Mouse (Mus musculus): ENCODE results near the gene Fut7. TPM values are rescaled to one million over a fixed set of nuclear protein-coding genes. Genes with fewer than 3 reads are reported as not detected.

The Fut7 gene
- total RNA-seq, 4 experiments from 2014 or later: 0.40 to 0.84 TPM; not detected in 2

DNA sequence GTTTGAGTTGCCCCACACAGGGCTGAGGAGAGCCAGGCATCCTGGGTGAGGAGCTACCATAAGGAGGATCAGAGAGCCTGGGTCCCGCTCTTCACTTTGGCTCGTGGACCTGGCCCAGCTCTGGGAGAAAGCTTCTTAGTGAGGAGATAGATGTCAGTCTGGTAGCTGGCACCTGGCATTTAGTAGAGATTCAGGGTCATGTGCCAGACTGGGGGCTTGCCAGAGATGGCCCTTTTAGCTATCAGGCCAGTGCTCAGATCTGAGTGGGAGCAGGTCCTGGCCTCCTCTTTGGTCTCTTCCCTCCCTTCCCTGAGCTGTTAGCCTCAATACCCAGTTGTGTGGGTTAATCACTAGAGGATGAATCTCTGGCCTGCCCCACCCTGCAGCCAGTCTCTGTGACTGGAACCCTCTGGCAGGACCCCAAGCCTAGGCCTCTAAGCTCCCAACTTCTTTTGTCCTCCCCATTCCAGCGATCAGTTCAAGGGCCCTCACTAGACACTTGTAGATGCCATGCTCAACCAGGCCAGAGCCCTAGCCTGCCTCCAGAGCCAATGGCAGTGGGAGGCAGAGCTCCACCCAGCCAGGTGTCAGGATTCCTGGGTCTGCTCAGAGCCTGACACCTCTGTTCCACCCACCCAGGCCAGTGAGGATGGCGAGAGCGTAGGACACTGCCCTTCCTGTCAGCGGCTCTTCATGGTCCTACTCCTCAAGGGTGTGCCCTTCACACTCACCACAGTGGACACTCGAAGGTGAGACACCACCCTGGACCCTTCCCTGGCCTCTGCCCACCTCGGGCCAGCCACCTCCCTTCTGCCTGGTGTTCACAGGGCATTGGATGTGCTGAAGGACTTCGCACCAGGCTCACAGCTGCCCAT is 34.2 kb downstream of the Fut7 start:
- no peak for DNase-seq (ENCODE audit: low spot score in 2 of 2)

DNA sequence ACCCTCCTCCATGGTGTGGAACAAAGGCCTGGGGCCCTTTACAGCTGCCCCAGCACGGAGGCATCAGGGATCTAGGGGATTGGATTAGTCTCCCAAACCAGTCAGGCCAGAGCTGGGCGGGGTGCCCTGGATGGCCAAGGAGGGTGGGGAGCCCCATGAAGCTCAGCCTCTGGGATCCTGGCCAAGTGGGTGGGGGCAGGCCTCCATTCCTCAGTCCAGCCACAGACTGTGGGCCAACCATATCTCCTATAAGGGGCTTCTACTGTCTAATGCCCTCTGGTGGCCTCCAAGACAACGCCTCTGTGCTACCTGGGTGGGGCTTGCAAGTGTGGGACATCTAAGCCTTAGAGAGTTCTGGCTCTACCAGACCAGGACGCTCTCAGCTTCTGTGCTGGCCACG is 35.8 kb downstream of the Fut7 start:
- no peak for DNase-seq (ENCODE audit: low spot score in 2 of 2)

DNA sequence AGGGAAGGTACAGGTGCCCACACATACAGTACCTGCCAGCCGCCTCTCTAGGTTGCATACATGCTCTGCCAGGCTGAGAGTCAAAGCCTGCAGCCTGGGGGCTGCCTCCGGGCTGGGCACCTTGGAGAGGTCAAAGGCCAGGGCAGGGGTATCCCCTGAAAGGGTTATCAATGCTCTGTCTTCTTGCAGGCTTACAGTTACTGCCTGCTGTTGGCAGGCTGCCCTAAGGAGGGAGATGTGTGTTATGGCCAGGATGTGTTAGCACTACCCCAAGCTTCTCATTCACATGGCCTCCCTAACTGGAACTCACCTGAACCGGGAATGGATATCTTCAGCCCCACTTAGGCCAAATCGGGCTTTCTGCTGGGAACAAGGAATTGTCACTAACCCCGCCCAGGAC is 37.1 kb downstream of the Fut7 start:
- peak in 1 of 2 experiments; percentile 65 for DNase-seq (ENCODE audit: low spot score in 2 of 2)

DNA sequence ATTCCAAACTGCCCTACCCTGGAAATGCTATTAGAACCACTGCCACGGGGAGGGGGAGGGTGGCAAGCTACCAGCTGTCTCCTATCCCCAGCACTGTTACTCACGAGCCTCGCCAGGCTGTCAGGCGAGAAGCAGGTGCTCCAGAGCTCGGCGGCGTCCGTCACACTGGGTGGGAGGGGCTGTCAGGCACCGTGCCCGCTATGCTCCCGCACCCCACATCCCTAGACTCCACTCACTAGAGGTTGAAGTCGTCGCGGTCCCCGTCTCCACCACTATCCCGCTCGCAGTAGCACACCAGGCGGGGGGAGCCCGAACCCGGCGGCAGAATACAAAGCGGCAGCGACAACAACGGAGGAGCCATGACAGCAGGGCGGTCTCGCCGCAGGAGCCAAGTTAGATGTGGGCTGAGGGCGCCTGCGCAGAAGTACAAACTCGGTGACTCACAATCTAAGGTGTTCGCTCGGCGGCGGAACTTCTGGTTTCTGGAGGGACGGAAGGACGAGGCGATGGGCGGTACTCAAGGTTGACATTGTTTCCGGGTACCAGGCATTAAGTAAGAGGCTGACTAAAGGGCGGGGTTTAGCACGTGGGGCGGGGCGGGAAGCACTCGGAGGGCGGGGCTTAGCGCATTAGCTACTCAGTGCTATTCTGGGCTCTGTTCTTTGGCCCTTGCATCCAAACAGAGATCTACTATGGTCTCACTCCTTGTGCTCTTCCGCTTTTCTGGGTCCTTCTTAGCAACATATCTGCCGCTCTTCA is 37.7 kb downstream of the Fut7 start, which contains the start of gene Paxx:
Gene Paxx, minus strand, starts transcription at position 544 of the 759 bp plus-strand sequence.
- DNase-seq (ENCODE audit: low spot score in 2 of 2): peak; percentile 86 to 95

DNA sequence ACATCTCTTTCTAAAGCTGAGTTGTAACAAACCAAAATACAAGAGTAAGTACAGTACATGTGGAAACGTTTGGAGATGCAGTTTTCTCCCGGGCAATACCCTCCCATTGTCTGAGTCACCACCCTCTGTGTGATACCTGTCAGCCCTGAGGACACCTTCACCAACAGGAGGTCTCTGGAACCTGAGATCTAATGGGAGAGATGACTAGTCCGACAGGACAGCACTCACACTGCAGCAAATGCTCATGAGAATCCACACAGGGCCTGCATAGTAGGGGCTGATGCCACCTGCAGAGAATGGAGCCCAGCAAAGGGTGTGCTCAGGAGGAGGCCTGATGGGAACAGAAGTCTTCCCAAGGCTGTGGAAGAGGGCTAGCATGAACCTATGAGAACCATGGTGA is 38.3 kb downstream of the Fut7 start:
- no peak for DNase-seq (ENCODE audit: low spot score in 2 of 2)

DNA sequence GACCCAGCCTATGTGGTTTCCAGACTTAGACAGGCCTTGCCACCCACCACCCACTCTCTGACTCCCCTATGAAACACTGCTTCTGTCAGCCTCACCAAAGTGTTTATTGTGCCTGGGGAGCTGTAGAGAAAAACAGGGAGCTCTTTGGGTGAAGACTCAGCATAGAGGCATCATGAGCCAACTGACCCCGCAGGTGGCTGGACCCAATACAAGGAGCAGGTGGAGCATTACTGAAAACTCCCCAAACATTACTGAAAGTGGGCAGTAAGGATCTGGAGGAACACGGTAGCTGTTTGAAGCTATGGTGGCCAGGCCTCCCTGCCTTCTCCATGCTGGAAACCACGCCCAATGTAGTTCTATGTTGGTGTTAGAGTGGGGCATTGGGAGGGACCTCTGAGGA is 40.6 kb downstream of the Fut7 start:
- no peak for DNase-seq (ENCODE audit: low spot score in 2 of 2)

DNA sequence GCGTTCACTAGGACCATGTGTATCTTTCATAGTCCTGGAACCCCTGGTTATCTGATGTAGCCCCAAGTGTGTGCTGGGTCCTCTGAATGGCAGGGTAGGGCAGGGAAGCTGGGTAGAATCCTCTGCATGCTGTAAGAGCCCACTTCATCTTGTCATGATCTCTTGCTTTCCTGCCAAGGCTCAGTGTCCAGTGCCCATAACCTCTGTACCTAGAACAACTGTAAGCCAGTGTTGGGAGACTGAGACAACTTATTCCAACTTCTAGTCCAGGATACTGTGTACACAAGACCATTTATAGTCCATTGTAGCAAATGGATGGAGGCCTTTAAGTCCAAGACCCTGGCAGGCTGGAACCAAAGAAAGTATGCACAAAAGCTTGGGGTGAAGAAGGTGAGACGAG is 42.2 kb downstream of the Fut7 start:
- no peak for DNase-seq (ENCODE audit: low spot score in 2 of 2)

DNA sequence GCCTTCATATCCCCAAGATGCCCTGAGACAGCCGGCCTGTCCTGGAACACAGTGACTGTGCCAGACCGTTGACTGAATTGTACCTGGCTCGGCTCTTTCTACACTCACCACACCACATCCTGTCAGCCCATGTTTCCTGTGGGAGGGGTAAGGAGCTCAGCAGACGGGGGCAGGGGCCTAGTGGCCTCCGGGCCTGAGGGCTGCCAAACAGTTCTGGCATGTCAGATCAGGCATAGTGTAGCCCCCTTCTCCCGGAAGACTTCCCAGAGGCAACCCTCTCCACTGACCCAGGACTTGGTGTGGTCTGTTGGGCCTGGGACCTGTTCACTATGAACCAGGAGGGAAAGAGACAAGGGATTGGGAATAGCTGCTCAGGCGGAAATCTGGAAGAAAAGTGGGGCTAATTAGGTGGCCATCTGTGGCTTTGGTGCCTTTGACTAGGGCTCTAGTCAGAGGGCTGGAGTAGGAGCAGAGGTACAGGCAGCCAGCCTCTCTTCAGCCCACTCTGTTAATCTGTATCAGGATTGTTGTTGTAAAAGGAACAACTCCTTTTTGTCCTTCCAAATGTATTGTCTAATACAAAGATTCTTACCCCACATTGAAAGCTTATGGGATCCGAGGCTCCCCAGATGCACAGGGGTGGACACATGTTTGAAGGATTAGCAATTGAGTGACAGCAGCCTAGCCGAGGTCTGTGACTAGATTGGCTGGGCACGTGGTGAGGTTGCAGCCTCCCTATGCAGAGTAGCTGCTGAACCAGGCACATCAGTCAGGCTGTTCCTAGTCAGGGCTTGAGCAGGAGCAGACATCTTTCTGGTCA is 43.0 kb downstream of the Fut7 start:
- DNase-seq (ENCODE audit: low spot score in 2 of 2): no peak

DNA sequence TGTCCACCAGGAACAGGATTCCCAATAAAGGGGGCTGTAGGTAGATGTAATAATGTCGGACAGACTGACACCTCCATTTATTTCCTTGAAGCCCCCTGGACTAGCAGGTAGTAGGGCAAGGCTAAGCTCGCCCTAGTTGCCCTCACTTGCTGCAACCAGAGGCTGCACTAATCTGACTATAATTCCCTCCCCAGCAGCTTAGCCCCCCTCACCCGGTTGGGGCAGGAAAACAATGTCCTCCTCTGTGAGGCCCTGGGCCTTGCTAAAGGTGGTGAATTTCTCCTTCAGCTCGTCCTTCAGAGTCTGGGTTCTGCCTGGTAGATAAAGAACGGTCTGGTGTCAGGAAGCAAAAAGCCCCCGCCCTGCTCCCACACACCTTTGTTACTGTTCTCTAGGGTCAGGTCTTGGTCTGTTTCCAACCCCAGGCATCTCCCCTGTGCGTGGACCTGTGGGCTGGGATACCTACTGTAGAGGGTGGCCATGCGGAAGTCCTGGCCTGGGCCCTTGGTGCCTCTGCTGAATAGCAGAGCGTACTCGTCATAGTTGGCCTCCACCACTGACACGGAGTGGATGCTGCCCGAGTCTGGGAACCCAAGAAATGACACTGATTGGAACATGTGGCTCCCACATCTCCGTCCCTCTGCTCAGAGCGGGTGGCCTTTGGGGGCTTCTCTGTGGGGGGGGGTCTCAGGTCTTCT is 44.7 kb downstream of the Fut7 start:
- DNase-seq (ENCODE audit: low spot score in 2 of 2): no peak

DNA sequence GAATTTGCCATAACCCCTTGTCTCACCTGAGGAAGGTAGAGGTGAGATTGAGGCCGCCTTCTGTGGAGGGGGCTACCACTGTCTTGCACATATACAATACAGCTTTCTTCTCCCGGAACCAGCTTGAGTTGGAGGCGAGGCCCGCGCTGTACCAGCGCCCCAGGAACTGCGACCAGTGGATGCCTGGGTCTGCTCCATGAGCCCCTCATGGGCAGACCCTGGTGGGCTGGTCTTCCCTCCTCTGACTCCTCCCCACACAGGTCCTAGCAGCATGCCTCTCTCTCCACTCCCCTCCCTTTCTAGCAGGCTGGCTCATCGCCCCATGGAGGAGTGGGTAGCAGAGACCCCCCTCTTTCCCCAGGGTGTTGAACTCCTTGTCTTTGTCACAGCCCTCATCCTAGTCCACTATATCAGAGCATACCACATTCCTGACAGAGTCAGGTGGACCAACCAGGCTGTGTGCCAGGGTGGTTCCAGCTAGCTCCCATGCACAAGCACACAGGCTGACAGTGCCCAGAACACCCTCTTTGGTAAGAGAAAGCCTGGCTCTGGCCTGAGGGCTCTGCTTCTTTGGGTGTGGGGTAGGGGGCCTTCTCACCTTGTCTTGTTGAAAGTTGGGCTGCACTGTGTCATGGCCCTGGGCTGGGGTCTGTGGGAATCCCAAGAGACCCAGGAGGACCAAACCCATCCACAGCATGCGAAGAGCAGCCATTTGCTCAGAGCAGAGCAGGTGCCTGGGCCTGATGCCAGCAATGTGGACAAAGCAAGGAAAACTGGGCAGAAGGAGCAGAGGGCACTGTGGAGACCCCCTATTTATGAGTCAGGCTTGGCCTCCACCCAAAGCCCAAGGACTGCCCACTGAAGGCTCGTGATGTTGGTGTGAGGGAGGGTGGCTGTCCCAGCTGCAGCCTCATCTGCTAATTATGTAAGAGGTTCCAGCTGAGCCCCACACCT is 46.2 kb downstream of the Fut7 start:
- DNase-seq (ENCODE audit: low spot score in 2 of 2): peak in 1 of 2 experiments; percentile 64

DNA sequence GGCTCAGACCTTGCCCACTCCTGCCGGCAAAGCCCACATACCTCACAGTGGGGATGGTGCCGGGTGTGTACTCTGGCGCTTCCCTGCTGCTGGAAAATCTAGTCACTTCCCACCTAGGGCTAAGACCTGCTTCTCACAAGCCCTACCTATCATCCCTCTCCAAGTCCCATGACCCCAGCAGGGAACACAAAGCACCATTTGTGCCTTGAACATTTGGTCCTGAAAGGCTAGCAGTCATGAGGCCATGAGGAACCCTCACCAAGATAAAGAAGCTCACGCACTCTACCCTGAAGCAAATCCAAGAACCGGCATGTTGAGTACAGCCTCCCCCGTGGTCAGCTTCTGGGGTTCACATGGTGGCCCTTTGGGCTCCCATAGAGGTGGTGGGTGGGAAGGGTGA is 46.9 kb downstream of the Fut7 start, which contains the start of gene Ptgds:
Gene Ptgds, minus strand, starts transcription at position 78 of the 400 bp plus-strand sequence.
- no peak for DNase-seq (ENCODE audit: low spot score in 2 of 2)

DNA sequence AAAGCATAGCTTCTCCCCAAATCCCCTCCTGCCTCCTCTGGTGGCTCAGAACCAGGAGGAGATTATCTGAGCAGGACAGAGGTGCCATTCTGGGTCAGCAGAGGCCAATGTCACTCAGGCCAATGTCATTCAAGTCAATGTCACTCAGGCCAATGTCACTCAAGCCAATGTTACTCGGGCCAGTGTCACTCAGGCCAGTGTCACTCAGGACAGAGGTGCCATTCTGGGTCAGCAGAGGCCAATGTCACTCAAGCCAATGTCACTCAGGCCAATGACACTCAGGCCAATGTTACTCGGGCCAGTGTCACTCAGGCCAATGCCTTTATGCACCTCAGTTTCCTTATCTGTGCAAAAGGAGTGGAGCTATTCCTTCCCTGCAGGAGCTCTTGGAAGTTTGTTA is 49.5 kb downstream of the Fut7 start:
- DNase-seq (ENCODE audit: low spot score in 2 of 2): no peak

Small RNA genes within 50 kb of the gene (microRNA-seq; reads per million reads assigned to microRNA genes)
- 10.3 to 10.4 reads per million in 2 experiments for gene Mir3087

Other genes with a start within 250 kb of the Fut7 start
- 10 to 100 TPM; 20.5 to 27.9 (median 23.4) TPM for gene Nrarp, start 242.5 kb upstream of the Fut7 start, total RNA-seq (2022)
- gene Tor4a, start 226.4 kb upstream of the Fut7 start, total RNA-seq (2022): 1 to 10 TPM; 2.2 to 3.4 (median 2.5) TPM
- gene Nelfb, start 211.8 kb upstream of the Fut7 start, total RNA-seq (2022): 10 to 100 TPM; 58.4 to 64.2 (median 59.4) TPM
- under 1 TPM in 3 of 4 experiments, not detected in 1; 0.23 to 0.82 (median 0.30) TPM for gene Stpg3, start 208.6 kb upstream of the Fut7 start, total RNA-seq (2022)
- gene Fam166a, start 204.5 kb upstream of the Fut7 start, total RNA-seq (2022): 1 to 10 TPM in 1 of 4 experiments, not detected in 3; 1.4 TPM
- gene Tubb4b, start 198.6 kb upstream of the Fut7 start, total RNA-seq (2022): 100 to 1,000 TPM; 332 to 365 (median 345) TPM
- gene Slc34a3, start 188.9 kb upstream of the Fut7 start, total RNA-seq (2022): not detected
- not detected for gene Rnf224, start 186.5 kb upstream of the Fut7 start, total RNA-seq (2022)
- 100 to 1,000 TPM; 263 to 288 (median 266) TPM for gene Rnf208, start 181.0 kb upstream of the Fut7 start, total RNA-seq (2022)
- gene Cysrt1, start 180.8 kb upstream of the Fut7 start, total RNA-seq (2022): not detected
- gene AL732309.1, start 176.4 kb upstream of the Fut7 start, total RNA-seq (2022): 1 to 10 TPM in 3 of 4 experiments, under 1 TPM in 1; 0.67 to 4.2 (median 3.4) TPM
- gene Tmem203, start 167.8 kb upstream of the Fut7 start, total RNA-seq (2022): 10 to 100 TPM; 31.7 to 38.3 (median 36.3) TPM
- 10 to 100 TPM; 26.5 to 30.6 (median 28.6) TPM for gene Tprn, start 160.6 kb upstream of the Fut7 start, total RNA-seq (2022)
- 10 to 100 TPM; 57.5 to 67.8 (median 62.1) TPM for gene Ssna1, start 150.8 kb upstream of the Fut7 start, total RNA-seq (2022)
- 100 to 1,000 TPM in 2 of 4 experiments, 10 to 100 TPM in 2; 88.6 to 111 (median 96.9) TPM for gene Anapc2, start 150.8 kb upstream of the Fut7 start, total RNA-seq (2022)
- gene Tmem210, start 135.1 kb upstream of the Fut7 start, total RNA-seq (2022): not detected
- gene Lrrc26, start 133.4 kb upstream of the Fut7 start, total RNA-seq (2022): not detected
- gene Grin1, start 104.1 kb upstream of the Fut7 start, total RNA-seq (2022): 100 to 1,000 TPM; 390 to 399 (median 395) TPM
- gene Man1b1, start 90.9 kb upstream of the Fut7 start, total RNA-seq (2022): 10 to 100 TPM; 57.3 to 64.7 (median 61.0) TPM
- 10 to 100 TPM; 35.1 to 50.7 (median 37.9) TPM for gene Dpp7, start 66.9 kb upstream of the Fut7 start, total RNA-seq (2022)
- 10 to 100 TPM; 20.9 to 31.0 (median 25.8) TPM for gene Uap1l1, start 57.6 kb upstream of the Fut7 start, total RNA-seq (2022)
- gene Sapcd2, start 50.9 kb upstream of the Fut7 start, total RNA-seq (2022): 1 to 10 TPM; 1.7 to 3.8 (median 2.3) TPM
- gene Entpd2, start 27.4 kb upstream of the Fut7 start, total RNA-seq (2022): 10 to 100 TPM; 13.1 to 17.5 (median 16.2) TPM
- gene Npdc1, start 23.9 kb upstream of the Fut7 start, total RNA-seq (2022): 100 to 1,000 TPM; 307 to 332 (median 316) TPM
- 100 to 1,000 TPM; 176 to 185 (median 183) TPM for gene Abca2, start 5.4 kb downstream of the Fut7 start, total RNA-seq (2022)
- gene Clic3, start 33.6 kb downstream of the Fut7 start, total RNA-seq (2022): 1 to 10 TPM in 2 of 4 experiments, not detected in 2; 1.2 to 1.6 TPM
- gene Paxx, start 37.8 kb downstream of the Fut7 start, total RNA-seq (2022): 10 to 100 TPM; 67.2 to 88.0 (median 78.1) TPM
- 1,000 to 10,000 TPM; 1,862 to 2,386 (median 2,226) TPM for gene Ptgds, start 46.8 kb downstream of the Fut7 start, total RNA-seq (2022)
- not detected for gene Lcn12, start 70.6 kb downstream of the Fut7 start, total RNA-seq (2022)
- gene Fbxw5, start 77.5 kb downstream of the Fut7 start, total RNA-seq (2022): 100 to 1,000 TPM; 105 to 121 (median 113) TPM
- 1 to 10 TPM in 3 of 4 experiments, under 1 TPM in 1; 0.86 to 1.9 (median 1.6) TPM for gene C8g, start 78.5 kb downstream of the Fut7 start, total RNA-seq (2022)
- gene Traf2, start 123.7 kb downstream of the Fut7 start, total RNA-seq (2022): 10 to 100 TPM; 10.3 to 11.9 (median 10.4) TPM
- gene Edf1, start 134.6 kb downstream of the Fut7 start, total RNA-seq (2022): 100 to 1,000 TPM; 123 to 209 (median 170) TPM
- gene Mamdc4, start 151.6 kb downstream of the Fut7 start, total RNA-seq (2022): 1 to 10 TPM in 3 of 4 experiments, under 1 TPM in 1; 0.46 to 3.1 (median 1.7) TPM
- 10 to 100 TPM; 57.8 to 72.0 (median 64.7) TPM for gene Phpt1, start 152.0 kb downstream of the Fut7 start, total RNA-seq (2022)
- 10 to 100 TPM; 86.8 to 96.3 (median 92.7) TPM for gene Ajm1, start 158.5 kb downstream of the Fut7 start, total RNA-seq (2022)
- gene Rabl6, start 185.3 kb downstream of the Fut7 start, total RNA-seq (2022): 100 to 1,000 TPM; 135 to 160 (median 145) TPM
- not detected for gene Ccdc183, start 194.4 kb downstream of the Fut7 start, total RNA-seq (2022)
- gene Tmem141, start 198.7 kb downstream of the Fut7 start, total RNA-seq (2022): 10 to 100 TPM; 21.0 to 30.4 (median 22.8) TPM
- 1 to 10 TPM in 2 of 4 experiments, under 1 TPM in 2; 0.46 to 1.2 (median 0.80) TPM for gene Fcna, start 204.8 kb downstream of the Fut7 start, total RNA-seq (2022)
- not detected for gene Lcn8, start 229.9 kb downstream of the Fut7 start, total RNA-seq (2022)
- not detected for gene Lcn5, start 234.7 kb downstream of the Fut7 start, total RNA-seq (2022)